Mouse (Mus musculus) erythroblast, embryonic 14.5 days (primary cell): Measurements from ENCODE around the gene Aagab.

Source experiments
- GATA1 ChIP-seq: IDR thresholded peaks from 2 replicates; pipeline ENCODE4 v1.6.1; 2012; ENCODE audit warnings: low read length, inconsistent platforms, mixed read lengths
- TAL1 ChIP-seq: IDR thresholded peaks from 3 replicates; pipeline ENCODE4 v1.6.1; 2012; ENCODE audit warnings: low read length, inconsistent platforms, mixed read lengths

GRCm38 (mm10) chr9:63655092-63655491 lies 52.6 kb downstream of the Aagab start:
- TF ChIP-seq GATA1, result no peak
- no peak for TF ChIP-seq TAL1
